Mouse (Mus musculus): ENCODE measurements around the gene Thrsp. TPM values are rescaled to one million over a fixed set of nuclear protein-coding genes. Genes with fewer than 3 reads are reported as not detected.

Gene Thrsp
- polyA plus RNA-seq, 1 experiment: 13.1 TPM

DNA sequence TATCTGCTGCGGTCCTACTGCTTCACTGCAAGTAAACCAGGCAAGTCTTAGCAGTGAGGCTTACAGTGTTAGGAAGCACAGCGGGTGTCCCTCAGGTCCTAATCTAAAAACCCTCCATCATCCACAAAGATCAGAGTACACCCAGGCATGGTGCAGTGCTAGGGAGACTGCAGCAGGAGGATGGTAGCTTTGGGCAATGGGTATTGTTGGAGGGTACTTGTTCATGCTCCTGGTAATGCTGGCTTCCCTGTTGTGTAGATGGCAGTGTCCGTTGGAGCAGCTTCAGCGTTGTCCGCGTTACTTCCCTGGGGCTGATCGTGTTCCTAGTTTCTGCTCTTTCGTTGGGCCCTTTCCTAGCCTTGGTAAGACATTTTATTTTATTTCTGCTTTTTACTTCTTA lies 34.9 kb downstream of the Thrsp start:
- TF ChIP-seq CTCF (IDR thresholded peaks at IDR 0.05; ENCODE audit: control insufficient read depth, insufficient read depth, low read length) (no peak), POLR2A (IDR thresholded peaks at IDR 0.05; ENCODE audit: borderline replicate concordance, control insufficient read depth, low read depth, low read length) (no peak)
- WGBS: 91% methylated on average over 8 of the region's 8 CpGs
- Histone ChIP-seq H3K4me1 (ENCODE audit: control insufficient read depth, insufficient read depth, low read length) (peaks cover 1% of the 10 kb centered on the region; the same call in 1 of the 2 replicates), H3K27ac (ENCODE audit: control insufficient read depth, insufficient read depth, low read depth, low read length, poor library complexity) (no peak overlapping the region), H3K4me3 (replicated peaks; ENCODE audit: control insufficient read depth, low read depth, low read length) (no peak overlapping the region)

DNA sequence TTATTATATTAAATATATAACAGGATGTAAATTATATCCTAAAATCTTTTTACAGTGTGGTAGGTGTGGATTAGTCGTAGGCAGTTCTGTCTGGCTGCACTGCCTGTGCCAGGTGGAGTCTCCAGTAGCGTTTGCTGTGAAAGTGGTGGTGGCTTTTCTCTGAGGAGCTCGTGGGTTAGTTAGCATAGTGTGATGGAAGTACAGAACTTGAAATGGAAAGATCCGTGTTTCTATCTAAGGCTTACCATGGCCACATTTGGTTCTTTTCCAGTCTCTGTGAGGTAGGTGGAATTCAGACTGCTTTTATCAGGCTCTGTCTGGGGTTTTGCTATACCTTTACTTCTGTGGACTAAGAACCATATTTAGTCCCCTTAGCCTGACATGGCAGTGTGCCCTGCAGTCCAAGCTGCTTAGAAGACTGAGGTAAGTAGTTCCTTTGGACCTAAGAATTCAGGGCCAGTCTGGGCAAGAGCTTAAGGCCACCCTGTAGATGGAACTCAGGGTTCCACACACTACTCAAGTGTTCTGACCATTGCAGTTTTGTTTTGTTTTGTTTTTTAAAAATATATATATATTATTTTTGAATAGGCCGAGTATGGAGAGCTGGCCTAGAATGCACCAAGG lies 36.9 kb downstream of the Thrsp start:
- H3K27ac ChIP-seq (ENCODE audit: control insufficient read depth, insufficient read depth, low read depth, low read length, poor library complexity): no peak overlapping the region
- 86% methylated on average over 5 of the region's 5 CpGs for WGBS
- no peaks in the 10 kb centered on the region; the same call in 1 of the 2 replicates for H3K4me1 ChIP-seq (ENCODE audit: control insufficient read depth, insufficient read depth, low read length)
- TF ChIP-seq CTCF (IDR thresholded peaks at IDR 0.05; ENCODE audit: control insufficient read depth, insufficient read depth, low read length): no peak
- no peak for TF ChIP-seq POLR2A (IDR thresholded peaks at IDR 0.05; ENCODE audit: borderline replicate concordance, control insufficient read depth, low read depth, low read length)
- H3K4me3 ChIP-seq (replicated peaks; ENCODE audit: control insufficient read depth, low read depth, low read length): no peak overlapping the region

DNA sequence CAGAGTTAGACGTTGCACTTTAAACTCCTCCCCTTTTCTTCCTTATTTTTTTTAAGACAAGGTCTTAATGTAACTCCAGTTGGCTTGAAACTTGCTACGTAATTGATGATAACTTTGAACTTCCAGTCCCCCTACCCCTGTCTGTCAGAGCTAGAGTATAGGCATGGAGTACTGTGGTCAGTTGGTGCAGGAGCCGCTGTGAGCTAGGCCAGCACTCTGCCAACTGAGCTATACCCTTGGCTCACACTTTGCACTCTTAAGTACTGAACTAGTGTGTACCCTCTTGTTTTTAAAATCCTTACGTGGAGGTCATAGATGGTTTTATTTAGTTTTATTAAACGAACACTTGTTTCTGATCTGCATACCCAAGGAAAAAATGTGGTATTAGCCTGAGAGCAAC lies 38.2 kb downstream of the Thrsp start:
- H3K4me1 ChIP-seq (ENCODE audit: control insufficient read depth, insufficient read depth, low read length): no peaks in the 10 kb centered on the region; the same call in 1 of the 2 replicates
- H3K27ac ChIP-seq (ENCODE audit: control insufficient read depth, insufficient read depth, low read depth, low read length, poor library complexity): no peak overlapping the region
- TF ChIP-seq CTCF (IDR thresholded peaks at IDR 0.05; ENCODE audit: control insufficient read depth, insufficient read depth, low read length): no peak
- no peak for TF ChIP-seq POLR2A (IDR thresholded peaks at IDR 0.05; ENCODE audit: borderline replicate concordance, control insufficient read depth, low read depth, low read length)
- no peak overlapping the region for H3K4me3 ChIP-seq (replicated peaks; ENCODE audit: control insufficient read depth, low read depth, low read length)
- WGBS: 85% methylated on average over 5 of the region's 5 CpGs

DNA sequence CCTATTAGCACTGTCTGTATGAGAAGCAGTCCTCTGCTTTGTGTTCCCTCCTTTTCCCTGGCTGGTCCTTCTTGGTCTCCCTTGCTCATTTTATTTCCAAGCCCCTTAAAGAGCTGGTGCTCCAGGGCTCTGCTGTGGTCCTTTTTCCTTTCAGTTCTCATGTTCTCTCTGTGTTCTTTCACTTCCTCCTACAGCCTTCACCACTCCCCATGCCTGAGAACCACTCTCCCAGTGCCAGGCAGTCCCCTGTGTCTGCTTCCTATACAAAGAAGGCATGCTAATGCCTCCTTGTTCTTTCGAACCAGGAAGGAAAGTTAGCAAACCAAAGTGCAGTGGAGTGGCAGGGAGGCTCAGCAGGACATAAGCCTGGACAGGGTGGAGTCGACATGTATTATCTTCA lies 41.6 kb downstream of the Thrsp start:
- 51% methylated on average over 2 of the region's 2 CpGs for WGBS
- H3K4me1 ChIP-seq (ENCODE audit: control insufficient read depth, insufficient read depth, low read length): peaks cover 1% of the 10 kb centered on the region
- H3K4me3 ChIP-seq (replicated peaks; ENCODE audit: control insufficient read depth, low read depth, low read length): no peak overlapping the region
- TF ChIP-seq CTCF (IDR thresholded peaks at IDR 0.05; ENCODE audit: control insufficient read depth, insufficient read depth, low read length) (no peak), POLR2A (IDR thresholded peaks at IDR 0.05; ENCODE audit: borderline replicate concordance, control insufficient read depth, low read depth, low read length) (no peak)
- no peak overlapping the region for H3K27ac ChIP-seq (ENCODE audit: control insufficient read depth, insufficient read depth, low read depth, low read length, poor library complexity)

DNA sequence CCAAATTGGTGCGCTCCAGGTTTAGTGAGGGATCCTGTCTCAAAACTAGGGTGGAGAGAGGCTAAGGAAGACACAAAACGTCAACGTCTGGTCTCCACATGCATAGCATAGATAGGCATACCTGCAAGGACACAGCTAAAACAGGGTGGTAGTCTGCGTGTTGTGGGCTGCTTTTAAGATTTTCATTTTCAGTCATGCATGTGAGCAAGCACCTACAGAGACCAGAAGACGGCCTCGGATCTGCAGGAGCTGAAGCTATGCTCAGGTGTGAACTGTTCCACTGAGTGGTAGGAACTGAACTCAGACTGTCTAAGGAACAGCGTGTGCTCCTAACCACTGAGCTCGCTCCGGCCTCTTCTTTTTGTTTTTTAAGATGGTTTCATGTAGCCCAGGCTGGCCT lies 42.4 kb downstream of the Thrsp start:
- Histone ChIP-seq H3K4me3 (replicated peaks; ENCODE audit: control insufficient read depth, low read depth, low read length) (no peak overlapping the region), H3K27ac (ENCODE audit: control insufficient read depth, insufficient read depth, low read depth, low read length, poor library complexity) (no peak overlapping the region), H3K4me1 (ENCODE audit: control insufficient read depth, insufficient read depth, low read length) (peaks cover 4% of the 10 kb centered on the region)
- WGBS: 90% methylated on average over 9 of the region's 9 CpGs
- TF ChIP-seq POLR2A (IDR thresholded peaks at IDR 0.05; ENCODE audit: borderline replicate concordance, control insufficient read depth, low read depth, low read length) (no peak), CTCF (IDR thresholded peaks at IDR 0.05; ENCODE audit: control insufficient read depth, insufficient read depth, low read length) (no peak)

DNA sequence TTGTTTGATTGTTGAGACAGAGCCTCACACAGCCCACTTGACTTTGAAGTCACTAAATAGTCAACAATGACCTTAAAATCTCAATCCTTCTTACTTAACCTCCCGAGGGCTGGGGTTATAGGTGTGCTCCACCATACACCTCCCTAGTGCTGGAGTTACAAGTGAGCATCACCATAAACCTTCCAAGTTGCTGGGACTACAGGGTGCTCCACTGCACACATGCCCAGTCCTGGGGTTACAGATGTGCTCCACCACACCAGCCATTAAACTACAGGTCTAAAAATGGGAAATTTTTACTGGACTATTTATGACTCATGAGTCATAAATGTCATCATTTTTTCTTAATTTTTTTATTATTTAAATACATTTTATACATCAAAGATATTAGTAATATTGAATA lies 51.6 kb downstream of the Thrsp start:
- WGBS: 74% methylated on average over 1 of the region's 1 CpGs
- H3K4me3 ChIP-seq (replicated peaks; ENCODE audit: control insufficient read depth, low read depth, low read length): no peak overlapping the region
- peaks cover 2% of the 10 kb centered on the region for H3K4me1 ChIP-seq (ENCODE audit: control insufficient read depth, insufficient read depth, low read length)
- TF ChIP-seq CTCF (IDR thresholded peaks at IDR 0.05; ENCODE audit: control insufficient read depth, insufficient read depth, low read length) (no peak), POLR2A (IDR thresholded peaks at IDR 0.05; ENCODE audit: borderline replicate concordance, control insufficient read depth, low read depth, low read length) (no peak)
- no peak overlapping the region for H3K27ac ChIP-seq (ENCODE audit: control insufficient read depth, insufficient read depth, low read depth, low read length, poor library complexity)

Other genes with a start within 250 kb of the Thrsp start
- gene Usp35, start 85.7 kb downstream of the Thrsp start, polyA plus RNA-seq (2011; ENCODE audit: insufficient read depth, insufficient read length, low replicate concordance, missing spikeins): 3.8 and 6.4 TPM in 2 replicates
- 0.65 and 1.2 TPM in 2 replicates for gene Kctd21, start 85.4 kb downstream of the Thrsp start, polyA plus RNA-seq (2011; ENCODE audit: insufficient read depth, insufficient read length, low replicate concordance, missing spikeins)
- 48.7 and 59.1 TPM in 2 replicates for gene Alg8, start 46.1 kb downstream of the Thrsp start, polyA plus RNA-seq (2011; ENCODE audit: insufficient read depth, insufficient read length, low replicate concordance, missing spikeins)
- 34.6 and 53.4 TPM in 2 replicates for gene Ndufc2, start 17.7 kb downstream of the Thrsp start, polyA plus RNA-seq (2011; ENCODE audit: insufficient read depth, insufficient read length, low replicate concordance, missing spikeins)
- 12.6 and 13.5 TPM in 2 replicates for gene Kctd14, start 33.6 kb upstream of the Thrsp start, polyA plus RNA-seq (2011; ENCODE audit: insufficient read depth, insufficient read length, low replicate concordance, missing spikeins)
- 14.7 and 22.4 TPM in 2 replicates for gene Ints4, start 63.2 kb upstream of the Thrsp start, polyA plus RNA-seq (2011; ENCODE audit: insufficient read depth, insufficient read length, low replicate concordance, missing spikeins)
- 6.3 and 19.7 TPM in 2 replicates for gene Aamdc, start 161.8 kb upstream of the Thrsp start, polyA plus RNA-seq (2011; ENCODE audit: insufficient read depth, insufficient read length, low replicate concordance, missing spikeins)
- gene Rsf1, start 162.2 kb upstream of the Thrsp start, polyA plus RNA-seq (2011; ENCODE audit: insufficient read depth, insufficient read length, low replicate concordance, missing spikeins): 7.0 and 14.2 TPM in 2 replicates